Mouse (Mus musculus) frontal cortex, postnatal 25 days (tissue): ENCODE data around the gene Lrit3.
"Not testable (repeated sequence)": the region's sequence is repeated elsewhere in the genome, so short reads cannot be mapped to it uniquely, and the experiment has no call there.

ENCODE experiments used
- DNase-seq, 2 experiments: peaks; one replicate each; pipeline ENCODE4 v3.0.0; 2022; ENCODE audit warnings: low spot score in 2 of 2

Lrit3 gene

GRCm38 (mm10) chr3:129771210-129771609, 32.6 kb downstream of the Lrit3 start:
- no peak for DNase-seq

- no peak for DNase-seq
Observed at GRCm38 (mm10) chr3:129766971-129767794, 36.6 kb downstream of the Lrit3 start.

GRCm38 (mm10) chr3:129766106-129766505, 37.7 kb downstream of the Lrit3 start:
- DNase-seq, result no peak

GRCm38 (mm10) chr3:129757599-129757998, 46.2 kb downstream of the Lrit3 start:
- not testable (repeated sequence) for DNase-seq

GRCm38 (mm10) chr3:129754650-129755604, 48.9 kb downstream of the Lrit3 start, which contains the start of gene Egf:
Egf (minus strand) TSS chr3:129755316.
- no peak for DNase-seq

GRCm38 (mm10) chr3:129744803-129745202, 59.0 kb downstream of the Lrit3 start:
- DNase-seq, result no peak

GRCm38 (mm10) chr3:129742781-129743180, 61.0 kb downstream of the Lrit3 start:
- no peak for DNase-seq

- no peak for DNase-seq
Observed at GRCm38 (mm10) chr3:129738291-129739183, 65.3 kb downstream of the Lrit3 start.
